Mouse (Mus musculus) liver, postnatal 0 days (tissue): Measurements from ENCODE around the gene Sephs1.

ENCODE experiments used
- CTCF ChIP-seq: sonication (generic); IDR thresholded peaks from 2 replicates; pipeline ENCODE4 v1.5.1; 2016; ENCODE audit warnings: antibody characterized with exemption, low read depth
- EP300 ChIP-seq: IDR thresholded peaks from 2 replicates; pipeline ENCODE4 v1.6.1; 2016; ENCODE audit warnings: antibody characterized with exemption, low read depth, mild to moderate bottlenecking

GRCm38 (mm10) chr2:4913949-4914348 is 32.6 kb downstream of the Sephs1 start:
- TF ChIP-seq CTCF (no peak), EP300 (no peak)
